Mouse (Mus musculus): ENCODE data around the gene Gls2. TPM values are rescaled to one million over a fixed set of nuclear protein-coding genes. Genes with fewer than 3 reads are reported as not detected.
"Not testable (repeated sequence)": the region's sequence is repeated elsewhere in the genome, so short reads cannot be mapped to it uniquely, and the experiment has no call there.

The Gls2 gene
- polyA plus RNA-seq, 1 experiment from 2014 or later: 1.5 TPM

DNA sequence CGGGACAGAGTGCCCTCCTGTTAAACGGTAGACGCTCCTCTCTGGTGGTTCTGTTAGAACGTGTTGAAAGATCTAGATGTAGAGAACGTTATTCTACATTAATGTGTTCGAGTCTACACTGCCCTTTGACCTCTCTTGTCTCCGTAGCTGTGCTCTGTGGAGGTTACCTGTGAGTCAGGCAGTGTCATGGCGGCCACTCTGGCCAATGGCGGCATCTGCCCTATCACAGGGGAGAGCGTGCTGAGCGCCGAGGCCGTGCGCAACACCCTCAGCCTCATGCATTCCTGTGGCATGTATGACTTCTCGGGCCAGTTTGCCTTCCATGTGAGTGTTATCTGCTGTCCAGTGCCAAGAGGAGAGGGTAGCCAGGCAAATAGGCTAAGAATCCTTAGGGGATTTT, 10.7 kb downstream of the Gls2 start:
- WGBS: 95% methylated on average over 15 of the region's 15 CpGs

DNA sequence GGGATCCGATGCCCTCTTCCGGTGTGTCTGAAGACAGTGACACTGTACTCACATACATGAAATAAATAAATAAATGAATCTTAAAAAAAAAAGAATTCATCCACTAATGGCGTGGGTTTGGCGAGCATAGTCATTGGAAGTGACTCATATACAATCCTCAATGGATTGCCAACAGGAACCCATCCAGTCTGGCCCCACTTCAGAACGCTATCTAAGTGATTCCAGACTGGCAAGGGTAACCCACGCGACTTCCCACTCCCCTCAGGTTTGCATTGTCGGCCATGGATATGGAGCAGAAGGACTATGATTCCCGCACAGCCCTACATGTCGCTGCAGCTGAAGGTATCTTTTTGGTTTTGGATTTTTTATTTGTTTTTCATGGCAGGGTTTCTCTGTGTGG, 14.1 kb downstream of the Gls2 start:
- Histone ChIP-seq H3K36me3 (no peaks in the 10 kb centered on the region), H3K9me3 (no peaks in the 10 kb centered on the region), H3K27ac (no peak overlapping the region), H3K27me3 (replicated peaks) (no peaks in the 10 kb centered on the region), H3K4me2 (replicated peaks) (no peak overlapping the region), H3K4me3 (no peak overlapping the region), H3K9ac (no peak overlapping the region), H3K4me1 (peaks cover 12% of the 10 kb centered on the region)
- WGBS: 93% methylated on average over 10 of the region's 10 CpGs
- ATAC-seq (ENCODE audit: low FRiP score, low read depth): no peak

More for the DNA sequence above, 10.7 kb downstream of the Gls2 start:
- Histone ChIP-seq H3K4me3 (no peak overlapping the region), H3K4me1 (no peaks in the 10 kb centered on the region), H3K36me3 (no peaks in the 10 kb centered on the region), H3K27ac (no peak overlapping the region), H3K27me3 (replicated peaks) (no peaks in the 10 kb centered on the region), H3K9ac (no peak overlapping the region), H3K9me3 (no peaks in the 10 kb centered on the region), H3K4me2 (replicated peaks) (no peak overlapping the region)
- no peak for ATAC-seq (ENCODE audit: low FRiP score, low read depth)

DNA sequence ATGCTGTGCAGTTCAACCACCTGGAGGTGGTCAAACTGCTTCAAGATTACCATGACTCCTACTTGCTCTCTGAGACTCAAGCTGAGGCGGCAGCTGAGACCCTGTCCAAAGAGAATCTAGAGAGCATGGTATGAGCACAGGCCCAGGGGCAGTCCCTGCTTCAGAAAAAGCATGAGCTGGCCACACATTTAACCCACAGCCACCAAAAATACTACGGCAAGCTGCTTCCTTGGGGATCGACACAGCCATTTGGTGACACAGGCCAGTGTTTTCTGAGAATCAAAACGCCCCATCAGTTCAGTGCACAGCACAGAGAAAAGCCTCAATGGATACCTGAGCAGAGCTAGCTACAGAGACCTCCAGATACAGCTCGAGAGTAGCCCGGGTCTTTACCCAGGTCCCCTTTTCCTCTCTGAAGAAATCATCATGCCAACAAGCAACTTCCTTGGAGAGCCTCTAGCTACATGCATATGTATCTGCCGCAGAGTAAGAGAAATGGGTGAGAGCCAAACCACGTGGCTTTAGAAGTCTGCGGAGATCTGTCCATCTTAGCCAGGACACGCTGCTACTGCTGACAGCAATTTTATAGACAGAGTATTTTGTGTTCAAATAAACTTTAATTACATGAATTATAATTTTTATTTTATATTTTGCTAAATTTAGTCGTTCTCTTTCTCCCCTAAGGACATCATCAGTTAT, 15.2 kb downstream of the Gls2 start:
- Histone ChIP-seq H3K27ac (no peak overlapping the region), H3K4me3 (no peak overlapping the region), H3K4me2 (replicated peaks) (no peak overlapping the region), H3K9ac (no peak overlapping the region), H3K36me3 (no peaks in the 10 kb centered on the region), H3K9me3 (no peaks in the 10 kb centered on the region), H3K4me1 (peaks cover 12% of the 10 kb centered on the region), H3K27me3 (replicated peaks) (no peaks in the 10 kb centered on the region; the same call in 1 of the 2 replicates)
- ATAC-seq (ENCODE audit: low FRiP score, low read depth): no peak
- 94% methylated on average over 11 of the region's 11 CpGs for WGBS

GRCm38 (mm10) chr10:128210131-128210530, 15.9 kb downstream of the Gls2 start:
- Histone ChIP-seq H3K27ac (no peak overlapping the region), H3K36me3 (no peaks in the 10 kb centered on the region), H3K9ac (no peak overlapping the region), H3K4me3 (no peak overlapping the region), H3K9me3 (no peaks in the 10 kb centered on the region), H3K4me1 (peaks cover 12% of the 10 kb centered on the region), H3K4me2 (replicated peaks) (peak overlapping the region; percentile 70), H3K27me3 (replicated peaks) (no peaks in the 10 kb centered on the region; the same call in 1 of the 2 replicates)
- WGBS: 92% methylated on average over 2 of the region's 2 CpGs
- ATAC-seq (ENCODE audit: low FRiP score, low read depth): no peak

- H3K27ac ChIP-seq: no peak overlapping the region
- ATAC-seq (ENCODE audit: low FRiP score, low read depth): peak; percentile 34; the same call in 1 of the 2 replicates
- 31% methylated on average over 14 of the region's 14 CpGs for WGBS
Measured at GRCm38 (mm10) chr10:128210954-128211353, 16.7 kb downstream of the Gls2 start.

DNA sequence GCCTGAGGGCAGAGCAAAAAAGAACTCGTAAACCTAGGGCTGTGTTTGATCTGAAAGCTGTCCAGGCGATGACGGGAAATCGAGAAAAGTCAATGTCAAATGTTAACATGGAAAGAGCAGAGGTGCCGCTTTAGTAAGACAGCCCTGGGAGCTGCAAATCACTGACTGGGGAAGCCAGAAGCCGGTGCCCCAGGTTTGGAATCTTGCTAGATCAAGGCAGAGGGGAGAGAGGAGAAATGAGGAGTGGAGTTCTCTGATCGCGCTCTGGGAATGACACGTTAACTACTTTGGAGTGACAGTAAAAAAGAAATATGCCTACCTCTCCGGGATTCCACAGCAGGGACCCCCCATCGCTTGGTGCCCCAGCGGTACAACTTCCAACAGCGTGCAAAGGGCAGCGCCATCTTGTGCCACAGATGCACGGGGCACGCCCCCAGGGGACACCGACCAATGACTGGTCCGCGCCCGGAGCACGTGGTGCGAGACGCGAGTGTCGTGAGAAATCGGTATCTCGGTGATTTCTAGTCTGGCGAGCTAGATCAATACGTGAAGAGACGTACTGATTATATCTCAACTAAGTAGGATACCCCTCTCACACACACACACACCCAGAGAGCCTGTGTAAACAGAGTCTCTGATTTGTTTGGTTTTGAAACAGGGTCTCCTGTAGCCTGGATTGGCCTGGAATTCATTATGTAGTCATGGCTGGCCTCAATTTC, 17.3 kb downstream of the Gls2 start, which contains the start of gene Spryd4:
TSS of gene Spryd4 (minus strand) at position 418 of the 719 bp plus-strand sequence.
- under 1% methylated on average over 30 of the region's 30 CpGs for WGBS
- H3K27me3 ChIP-seq (replicated peaks): no peaks in the 10 kb centered on the region; the same call in 1 of the 2 replicates
- H3K27ac ChIP-seq: no peak within 1 kb of the TSS
- H3K9ac ChIP-seq: peak within 1 kb of the TSS; percentile 47
- H3K4me2 ChIP-seq (replicated peaks): peak within 1 kb of the TSS; percentile 70
- peak within 1 kb of the TSS; percentile 45 for H3K4me3 ChIP-seq
- peak; percentile 91 for ATAC-seq (ENCODE audit: low FRiP score, low read depth)
- peaks cover 12% of the 10 kb centered on the region for H3K4me1 ChIP-seq
- no peaks in the 10 kb centered on the region for H3K9me3 ChIP-seq
- no peaks in the 10 kb centered on the region for H3K36me3 ChIP-seq

More at GRCm38 (mm10) chr10:128210954-128211353, 16.7 kb downstream of the Gls2 start:
- no peaks in the 10 kb centered on the region for H3K36me3 ChIP-seq
- H3K4me2 ChIP-seq (replicated peaks): peak overlapping the region; percentile 70
- peak overlapping the region; percentile 45 for H3K4me3 ChIP-seq
- H3K4me1 ChIP-seq: peaks cover 12% of the 10 kb centered on the region
- H3K9ac ChIP-seq: peak overlapping the region; percentile 47
- H3K27me3 ChIP-seq (replicated peaks): no peaks in the 10 kb centered on the region; the same call in 1 of the 2 replicates
- H3K9me3 ChIP-seq: no peaks in the 10 kb centered on the region

DNA sequence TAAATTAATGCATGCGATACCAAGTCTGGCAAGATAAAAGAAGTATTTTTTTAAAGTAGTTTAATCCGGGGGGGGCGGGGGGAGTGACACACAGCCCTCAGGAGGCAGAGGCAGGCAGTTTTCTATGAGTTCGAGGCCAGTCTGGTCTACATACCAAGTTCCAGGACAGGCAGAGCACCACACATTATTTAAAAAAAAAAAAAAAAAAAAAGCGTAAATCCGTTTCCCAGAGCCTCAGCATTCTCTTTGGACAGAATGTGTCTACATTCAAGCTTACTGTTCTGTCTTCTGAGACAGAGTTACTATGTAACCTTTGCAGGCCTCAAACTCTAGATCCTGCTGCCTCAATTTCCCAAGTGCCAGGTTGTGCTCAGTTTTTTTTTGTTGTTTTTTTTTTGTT, 17.9 kb downstream of the Gls2 start:
- WGBS: 47% methylated on average over 6 of the region's 6 CpGs
- Histone ChIP-seq H3K4me2 (replicated peaks) (peak overlapping the region; percentile 70), H3K27ac (no peak overlapping the region), H3K9ac (no peak overlapping the region), H3K4me1 (peaks cover 12% of the 10 kb centered on the region), H3K4me3 (peak overlapping the region; percentile 45; the same call in 1 of the 2 replicates), H3K36me3 (no peaks in the 10 kb centered on the region), H3K9me3 (no peaks in the 10 kb centered on the region), H3K27me3 (replicated peaks) (no peaks in the 10 kb centered on the region; the same call in 1 of the 2 replicates)
- peak; percentile 8; the same call in 1 of the 2 replicates for ATAC-seq (ENCODE audit: low FRiP score, low read depth)

DNA sequence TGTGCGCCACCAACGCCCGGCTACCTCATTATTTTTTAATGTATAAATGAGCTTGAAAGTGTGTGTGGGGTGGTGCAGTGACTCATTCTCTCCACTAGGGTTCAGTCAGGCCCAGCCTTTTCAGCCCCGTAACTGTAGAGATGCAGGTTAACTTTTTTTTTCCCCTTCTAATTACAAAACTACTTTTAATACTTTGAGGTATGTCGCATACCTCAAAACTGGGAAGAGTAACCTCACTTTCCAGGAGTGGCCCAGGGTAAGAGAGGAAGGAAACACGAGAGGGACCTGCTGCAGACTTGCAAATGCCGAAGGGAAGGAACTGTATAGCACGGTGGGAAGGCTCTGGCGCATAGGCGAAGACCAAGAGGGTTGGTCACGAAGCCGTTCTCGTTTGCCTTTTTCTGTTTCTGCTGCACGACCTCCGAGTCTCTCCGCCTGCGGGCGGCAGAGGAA, 18.6 kb downstream of the Gls2 start:
- Histone ChIP-seq H3K36me3 (no peaks in the 10 kb centered on the region), H3K4me1 (peaks cover 12% of the 10 kb centered on the region), H3K27me3 (replicated peaks) (no peaks in the 10 kb centered on the region; the same call in 1 of the 2 replicates), H3K27ac (no peak overlapping the region), H3K9ac (no peak overlapping the region), H3K4me3 (no peak overlapping the region), H3K4me2 (replicated peaks) (peak overlapping the region; percentile 55), H3K9me3 (no peaks in the 10 kb centered on the region)
- peak; percentile 6; the same call in 1 of the 2 replicates for ATAC-seq (ENCODE audit: low FRiP score, low read depth)
- WGBS: 2% methylated on average over 18 of the region's 18 CpGs

DNA sequence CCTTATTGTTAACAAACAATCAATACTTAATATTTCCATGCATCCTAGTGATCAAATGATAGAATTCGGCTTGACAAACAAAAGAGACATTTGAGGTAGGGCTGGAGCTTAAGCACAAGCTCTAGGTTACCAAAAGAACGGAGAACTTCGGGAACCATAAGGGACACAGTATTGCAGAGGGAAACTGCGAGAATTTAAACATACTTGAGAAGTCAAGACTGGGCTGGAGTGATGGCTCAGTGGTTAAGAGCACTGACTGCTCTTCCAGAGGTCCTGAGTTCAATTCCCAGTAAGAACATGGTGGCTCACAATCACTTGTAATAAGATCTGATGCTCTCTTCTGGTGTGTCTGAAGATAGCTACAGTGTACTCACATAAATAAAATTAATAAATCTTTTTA, 19.9 kb downstream of the Gls2 start:
- H3K4me1 ChIP-seq: peaks cover 12% of the 10 kb centered on the region
- H3K27me3 ChIP-seq (replicated peaks); H3K36me3 ChIP-seq; H3K27ac ChIP-seq; H3K9ac ChIP-seq; H3K9me3 ChIP-seq; ATAC-seq (ENCODE audit: low FRiP score, low read depth); H3K4me2 ChIP-seq (replicated peaks); H3K4me3 ChIP-seq: not testable (repeated sequence)
- WGBS: 89% methylated on average over 4 of the region's 4 CpGs

GRCm38 (mm10) chr10:128214981-128215380, 20.7 kb downstream of the Gls2 start:
- no peaks in the 10 kb centered on the region for H3K9me3 ChIP-seq
- 92% methylated on average over 5 of the region's 5 CpGs for WGBS
- no peak overlapping the region for H3K4me2 ChIP-seq (replicated peaks)
- H3K9ac ChIP-seq: no peak overlapping the region
- H3K27me3 ChIP-seq (replicated peaks): no peaks in the 10 kb centered on the region; the same call in 1 of the 2 replicates
- H3K4me3 ChIP-seq: no peak overlapping the region
- H3K36me3 ChIP-seq: no peaks in the 10 kb centered on the region
- peaks cover 12% of the 10 kb centered on the region for H3K4me1 ChIP-seq
- no peak for ATAC-seq (ENCODE audit: low FRiP score, low read depth)
- no peak overlapping the region for H3K27ac ChIP-seq

- H3K27ac ChIP-seq: no peak overlapping the region
- H3K4me1 ChIP-seq: no peaks in the 10 kb centered on the region
- no peak overlapping the region for H3K4me3 ChIP-seq
- no peaks in the 10 kb centered on the region; the same call in 1 of the 2 replicates for H3K27me3 ChIP-seq (replicated peaks)
- H3K9me3 ChIP-seq: no peaks in the 10 kb centered on the region
- ATAC-seq (ENCODE audit: low FRiP score, low read depth): no peak
- no peak overlapping the region for H3K4me2 ChIP-seq (replicated peaks)
- no peak overlapping the region for H3K9ac ChIP-seq
- H3K36me3 ChIP-seq: no peaks in the 10 kb centered on the region
- WGBS: 94% methylated on average over 18 of the region's 18 CpGs
Measured at GRCm38 (mm10) chr10:128218387-128219117, 24.3 kb downstream of the Gls2 start.
